Mouse (Mus musculus): ENCODE measurements around the gene Pramel1.
"Not testable (repeated sequence)": the region's sequence is repeated elsewhere in the genome, so short reads cannot be mapped to it uniquely, and the experiment has no call there.

DNA sequence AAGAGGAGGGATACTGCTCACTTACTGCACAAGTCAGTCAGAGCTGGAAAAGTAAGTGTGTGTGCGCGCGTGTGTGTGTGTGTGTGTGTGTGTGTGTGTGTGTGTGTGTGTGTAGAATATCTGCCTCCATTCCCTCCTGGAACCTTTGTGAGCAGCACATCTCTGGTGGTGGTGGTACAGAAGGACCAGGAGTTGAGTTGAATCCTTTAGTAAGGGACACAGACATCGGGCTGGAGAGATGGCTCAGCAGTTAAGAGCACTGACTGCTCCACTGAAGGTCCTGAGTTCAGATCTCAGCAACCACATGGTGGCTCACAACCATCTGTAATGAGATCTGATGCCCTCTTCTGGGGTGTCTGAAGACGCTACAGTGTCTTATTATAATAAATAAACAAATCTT lies 48.7 kb upstream of the Pramel1 start:
- TF ChIP-seq CTCF (conservative IDR thresholded peaks at IDR 0.05; ENCODE audit: low read length); NANOG (IDR thresholded peaks at IDR 0.05; ENCODE audit: borderline replicate concordance, low read length); POU5F1 (IDR thresholded peaks at IDR 0.05; ENCODE audit: borderline replicate concordance, low read length): not testable (repeated sequence)
